Mouse (Mus musculus): Measurements from ENCODE around the gene Klc3.

GRCm38 (mm10) chr7:19420821-19421636 is 17.1 kb upstream of the Klc3 start:
- TF ChIP-seq CTCF (IDR thresholded peaks at IDR 0.05; ENCODE audit: control insufficient read depth, insufficient read depth, insufficient replicate concordance, low read depth, low read length), result no peak
- no peak for TF ChIP-seq POLR2A (IDR thresholded peaks at IDR 0.05; ENCODE audit: control insufficient read depth, low read depth, low read length)
